Mouse (Mus musculus) neural tube, embryonic 10.5 days (tissue): ENCODE data around the gene Ppp1r21.

Source experiments
- DNase-seq: peaks from one replicate; pipeline ENCODE4 v3.0.0-alpha.2; 2017; ENCODE audit warnings: low spot score; ENCODE audit errors: extremely low spot score

The Ppp1r21 gene

GRCm38 (mm10) chr17:88613172-88613571 is 83.3 kb downstream of the Ppp1r21 start:
- DNase-seq, result no peak

- no peak for DNase-seq
Observed at GRCm38 (mm10) chr17:88613721-88614120, 83.8 kb downstream of the Ppp1r21 start.

- DNase-seq, result no peak
Observed at GRCm38 (mm10) chr17:88614234-88614633, 84.3 kb downstream of the Ppp1r21 start.

GRCm38 (mm10) chr17:88614733-88615132 is 84.8 kb downstream of the Ppp1r21 start:
- no peak for DNase-seq

- no peak for DNase-seq
Observed at GRCm38 (mm10) chr17:88615492-88616155, 85.7 kb downstream of the Ppp1r21 start.

- DNase-seq, result no peak
Observed at GRCm38 (mm10) chr17:88620935-88621334, 91.0 kb downstream of the Ppp1r21 start.

GRCm38 (mm10) chr17:88621374-88621773 is 91.5 kb downstream of the Ppp1r21 start:
- DNase-seq, result no peak

- no peak for DNase-seq
Observed at GRCm38 (mm10) chr17:88622711-88623110, 92.8 kb downstream of the Ppp1r21 start.

- no peak for DNase-seq
Observed at GRCm38 (mm10) chr17:88624386-88624785, 94.5 kb downstream of the Ppp1r21 start.

- DNase-seq, result no peak
Observed at GRCm38 (mm10) chr17:88625350-88625749, 95.4 kb downstream of the Ppp1r21 start.

GRCm38 (mm10) chr17:88625931-88626330 is 96.0 kb downstream of the Ppp1r21 start:
- DNase-seq, result no peak

- peak; percentile 40 for DNase-seq
Observed at GRCm38 (mm10) chr17:88626347-88626811, 96.5 kb downstream of the Ppp1r21 start.

- DNase-seq, result no peak
Observed at GRCm38 (mm10) chr17:88627150-88627549, 97.2 kb downstream of the Ppp1r21 start.

GRCm38 (mm10) chr17:88628676-88629380 is 98.9 kb downstream of the Ppp1r21 start:
- no peak for DNase-seq

- DNase-seq, result peak; percentile 25
Observed at GRCm38 (mm10) chr17:88629381-88629759, 99.5 kb downstream of the Ppp1r21 start.

- DNase-seq, result peak; percentile 22
Observed at GRCm38 (mm10) chr17:88629931-88630553, 100.1 kb downstream of the Ppp1r21 start.

GRCm38 (mm10) chr17:88630554-88630948 is 100.6 kb downstream of the Ppp1r21 start:
- DNase-seq, result no peak

- DNase-seq, result no peak
Observed at GRCm38 (mm10) chr17:88632631-88633030, 102.7 kb downstream of the Ppp1r21 start.

- no peak for DNase-seq
Observed at GRCm38 (mm10) chr17:88636076-88636475, 106.2 kb downstream of the Ppp1r21 start.

GRCm38 (mm10) chr17:88636587-88636986 is 106.7 kb downstream of the Ppp1r21 start:
- peak; percentile 36 for DNase-seq
